Mouse (Mus musculus): ENCODE measurements at regions not wholly inside any gene's neighbourhood (a gene's known extent, or its start where the extent isn't known, plus 50 kb on each side); places are given as distances from the start of the nearest gene placed in this dataset.
"Not testable (repeated sequence)": the region's sequence is repeated elsewhere in the genome, so short reads cannot be mapped to it uniquely, and the experiment has no call there.

- no peak for DNase-seq
Measured at GRCm38 (mm10) chr8:15670722-15671121, 624.8 kb upstream of the BB014433 start.

DNA sequence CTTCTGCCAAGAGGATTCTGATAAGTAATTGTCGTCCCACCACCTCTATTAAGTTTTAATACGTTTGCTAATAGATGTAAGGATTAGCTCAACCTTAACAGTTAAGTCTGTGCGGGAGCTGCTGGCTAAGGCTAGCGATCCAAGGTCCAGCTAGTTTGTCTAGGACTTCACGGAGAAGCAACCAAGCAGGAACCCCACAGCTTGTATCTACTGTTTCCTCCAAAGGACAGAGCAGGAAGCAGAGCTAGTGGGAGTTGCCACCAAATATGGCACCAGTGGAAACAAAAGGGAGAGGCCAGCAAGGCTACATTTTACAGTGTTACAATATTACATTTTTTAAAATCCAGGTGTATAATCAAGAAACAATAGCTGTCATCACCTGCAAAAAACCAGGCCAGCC is 624.4 kb upstream of the BB014433 start:
- no peak for DNase-seq

- DNase-seq, result no peak
Measured at GRCm38 (mm10) chr8:15669515-15669914, 623.6 kb upstream of the BB014433 start.

DNA sequence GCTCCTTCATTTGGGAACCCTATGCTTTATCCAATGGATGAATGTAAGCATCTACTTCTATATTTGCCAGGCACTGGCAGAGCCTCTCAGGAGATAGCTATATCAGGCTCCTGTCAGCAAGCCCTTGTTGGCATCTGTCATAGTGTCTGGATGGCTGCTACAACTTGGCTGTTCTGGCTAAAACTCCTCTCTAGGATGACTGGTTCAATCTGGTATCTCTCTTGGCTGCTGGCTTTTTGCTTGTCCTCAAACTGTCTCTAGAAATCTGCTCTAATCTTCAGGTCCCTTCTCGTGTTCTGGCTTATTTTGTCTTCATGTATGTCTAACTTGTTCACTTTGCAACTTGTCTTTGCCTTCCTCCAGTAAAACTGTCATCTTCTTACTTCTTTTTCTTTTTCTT is 614.7 kb upstream of the BB014433 start:
- no peak for DNase-seq

DNA sequence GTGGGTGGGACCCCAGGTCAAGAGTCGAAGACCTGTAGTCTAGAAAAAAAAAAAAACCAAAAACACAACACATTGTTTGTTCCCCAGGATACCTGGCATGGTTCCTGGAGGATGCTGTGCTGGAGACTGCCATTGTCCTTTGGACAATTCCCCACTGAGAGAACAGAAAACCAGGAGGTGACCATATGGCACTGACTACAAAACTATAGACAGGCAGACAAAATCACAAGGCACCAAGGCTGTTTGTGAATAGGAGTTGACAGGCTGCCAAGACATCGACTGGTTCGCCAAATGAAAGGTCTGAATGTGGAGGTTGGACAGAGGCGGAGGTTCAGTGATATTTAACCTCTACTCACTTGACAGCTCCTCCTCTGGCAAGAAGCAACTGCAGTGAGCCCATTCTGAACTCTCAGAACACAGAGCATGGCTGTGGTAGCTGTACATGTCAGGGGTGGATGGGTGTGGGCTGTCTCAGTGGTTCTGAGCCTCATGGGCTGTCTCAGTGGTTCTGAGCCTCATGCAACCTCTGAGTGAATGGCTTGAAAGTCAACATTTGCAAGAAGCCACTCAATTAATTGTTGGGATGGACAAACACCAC is 589.0 kb upstream of the BB014433 start:
- peak; percentile 78 for DNase-seq

DNA sequence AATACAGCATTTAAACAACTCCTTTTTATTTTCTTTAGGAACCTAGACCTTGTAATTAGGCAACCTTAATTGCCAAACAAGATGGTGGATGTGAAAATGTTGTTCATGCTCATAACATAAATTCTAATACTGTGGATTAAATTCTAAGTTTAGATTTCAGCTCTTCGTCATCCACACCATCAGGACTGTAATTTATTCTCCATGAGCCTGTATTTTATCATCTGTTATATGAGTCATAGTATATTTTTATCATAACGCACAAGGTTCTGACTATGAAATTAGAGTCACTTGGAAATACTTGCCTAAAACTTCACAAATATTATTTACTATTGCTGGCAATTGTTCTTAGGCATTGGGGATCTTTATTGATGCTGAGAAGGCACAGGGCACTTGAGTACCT is 582.7 kb upstream of the BB014433 start:
- no peak for DNase-seq

DNA sequence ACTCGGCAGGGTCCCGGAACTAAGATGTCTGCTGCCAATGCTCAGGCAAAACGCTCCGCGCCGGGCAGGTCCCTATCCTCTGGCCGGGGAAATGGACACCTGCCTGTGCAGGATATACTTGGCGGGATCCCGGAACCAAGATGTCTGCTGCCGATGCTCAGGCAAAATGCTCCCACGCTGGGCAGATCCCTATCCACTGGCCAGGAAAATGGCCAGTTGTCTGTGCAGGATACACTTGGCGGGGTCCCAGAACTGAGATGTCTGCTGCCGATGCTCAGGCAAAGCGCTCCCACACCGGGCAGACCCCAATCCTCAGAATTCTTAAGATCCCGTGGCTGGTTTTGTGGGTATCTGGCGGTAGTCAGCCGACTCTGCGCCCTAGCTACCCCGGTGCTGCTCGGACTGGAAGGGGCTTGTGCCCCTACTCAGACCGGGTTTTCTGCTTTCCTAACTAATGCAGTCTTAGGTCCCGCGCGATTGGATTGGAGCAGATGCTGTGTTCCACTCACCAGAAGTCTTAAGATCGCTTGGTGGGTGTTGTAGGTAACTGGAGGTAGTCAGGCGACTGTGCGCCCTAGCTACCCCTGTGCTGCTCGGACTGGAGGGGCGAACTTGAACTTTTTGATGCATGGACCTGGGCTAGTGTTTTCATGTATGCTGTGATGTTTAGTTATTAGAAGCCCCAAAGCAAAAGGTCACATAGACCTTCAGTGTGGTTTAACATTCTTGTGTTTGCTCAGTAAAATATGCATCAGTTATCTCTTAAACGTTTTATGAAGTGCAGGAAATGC is 577.9 kb upstream of the BB014433 start:
- not testable (repeated sequence) for DNase-seq

DNA sequence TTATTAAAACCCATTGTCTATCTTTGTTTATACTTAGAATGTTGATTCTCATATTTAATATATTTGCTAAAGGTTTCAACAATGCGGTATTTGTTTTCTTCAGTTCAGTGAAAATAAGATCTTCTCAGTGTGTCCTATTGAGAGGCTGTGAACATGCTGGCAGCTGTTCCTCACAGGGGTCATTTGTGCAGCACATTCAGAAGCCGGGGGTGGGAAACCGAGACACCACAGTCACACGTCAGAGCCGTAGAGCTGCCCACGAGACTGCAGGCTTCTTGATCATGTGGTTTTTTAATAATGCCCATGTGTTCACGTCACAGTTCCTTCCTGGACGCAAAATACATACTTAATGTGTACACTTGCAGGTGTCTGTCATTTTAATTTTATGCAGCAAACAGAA is 564.3 kb upstream of the BB014433 start:
- DNase-seq, result no peak

DNA sequence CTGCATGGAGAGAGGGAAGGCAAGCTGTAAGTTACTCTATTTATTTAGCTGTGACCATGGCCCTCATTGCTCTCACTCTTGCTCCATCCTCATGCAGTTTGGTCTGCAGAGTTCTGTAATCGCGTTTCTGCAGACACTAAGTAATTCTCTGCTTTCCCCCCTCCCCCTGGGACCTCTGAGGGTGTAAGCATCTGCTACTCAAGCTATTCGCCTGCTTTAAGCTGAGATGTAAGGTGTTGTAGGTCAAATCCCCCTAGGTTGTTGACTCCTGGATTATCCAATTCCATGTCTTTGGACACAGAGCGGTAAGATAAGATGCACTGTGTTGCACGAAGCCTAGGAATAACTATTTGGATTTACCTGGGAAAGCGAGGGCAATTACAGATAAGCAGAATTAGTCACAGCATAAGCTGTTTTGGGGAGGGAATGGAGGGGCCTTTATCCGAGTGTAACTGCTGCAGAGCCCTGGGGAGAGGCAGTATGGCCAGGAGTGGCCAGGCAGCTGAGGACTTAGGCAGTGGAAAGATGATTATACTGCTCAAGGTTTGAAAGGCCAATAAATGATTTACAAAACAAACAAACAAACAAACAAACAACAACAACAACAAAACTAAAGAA is 561.8 kb upstream of the BB014433 start:
- no peak for DNase-seq

DNA sequence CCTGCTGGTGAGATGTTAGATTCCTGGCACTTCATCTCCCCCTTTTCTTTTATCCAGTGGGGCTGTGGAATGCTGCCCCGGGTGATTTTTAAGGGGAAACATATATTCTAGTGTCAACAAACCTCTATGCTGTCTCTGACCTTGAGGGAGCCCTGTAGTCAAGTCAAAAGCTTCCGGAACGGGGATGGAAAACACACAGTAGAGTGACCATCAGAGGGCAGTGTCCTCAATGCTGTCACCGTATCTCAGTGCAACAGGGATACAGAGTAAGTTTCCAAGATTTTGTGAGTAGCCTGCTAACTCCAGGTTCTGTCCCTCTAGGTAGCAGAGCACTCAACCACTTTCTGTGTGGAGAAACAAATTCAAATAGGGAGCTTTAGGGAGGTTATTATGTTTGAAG is 555.7 kb upstream of the BB014433 start:
- peak; percentile 23 for DNase-seq

DNA sequence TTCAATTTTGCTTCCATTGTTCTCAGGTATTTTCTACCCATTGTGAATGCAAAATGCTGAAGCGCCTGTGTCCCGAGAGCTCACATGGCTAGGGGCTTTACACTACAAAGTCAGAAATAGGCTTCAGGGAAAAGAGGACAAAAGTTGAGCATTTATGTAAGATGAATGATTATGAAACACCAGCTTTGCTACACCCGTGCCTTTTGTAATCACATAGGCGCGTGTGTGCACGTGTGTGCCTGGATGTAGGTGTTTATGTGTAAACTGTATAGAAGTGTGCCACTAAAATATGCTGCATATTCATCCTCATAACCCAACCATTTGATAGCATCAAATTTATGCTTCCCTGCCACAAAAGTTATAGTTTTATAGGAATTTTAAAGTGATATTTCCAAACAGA is 547.2 kb upstream of the BB014433 start:
- DNase-seq, result no peak

GRCm38 (mm10) chr8:15583782-15584181 is 537.9 kb upstream of the BB014433 start:
- DNase-seq, result no peak

- no peak for DNase-seq
Measured at GRCm38 (mm10) chr8:15570091-15570490, 524.2 kb upstream of the BB014433 start.

GRCm38 (mm10) chr8:15567742-15568141 is 521.9 kb upstream of the BB014433 start:
- DNase-seq, result no peak

DNA sequence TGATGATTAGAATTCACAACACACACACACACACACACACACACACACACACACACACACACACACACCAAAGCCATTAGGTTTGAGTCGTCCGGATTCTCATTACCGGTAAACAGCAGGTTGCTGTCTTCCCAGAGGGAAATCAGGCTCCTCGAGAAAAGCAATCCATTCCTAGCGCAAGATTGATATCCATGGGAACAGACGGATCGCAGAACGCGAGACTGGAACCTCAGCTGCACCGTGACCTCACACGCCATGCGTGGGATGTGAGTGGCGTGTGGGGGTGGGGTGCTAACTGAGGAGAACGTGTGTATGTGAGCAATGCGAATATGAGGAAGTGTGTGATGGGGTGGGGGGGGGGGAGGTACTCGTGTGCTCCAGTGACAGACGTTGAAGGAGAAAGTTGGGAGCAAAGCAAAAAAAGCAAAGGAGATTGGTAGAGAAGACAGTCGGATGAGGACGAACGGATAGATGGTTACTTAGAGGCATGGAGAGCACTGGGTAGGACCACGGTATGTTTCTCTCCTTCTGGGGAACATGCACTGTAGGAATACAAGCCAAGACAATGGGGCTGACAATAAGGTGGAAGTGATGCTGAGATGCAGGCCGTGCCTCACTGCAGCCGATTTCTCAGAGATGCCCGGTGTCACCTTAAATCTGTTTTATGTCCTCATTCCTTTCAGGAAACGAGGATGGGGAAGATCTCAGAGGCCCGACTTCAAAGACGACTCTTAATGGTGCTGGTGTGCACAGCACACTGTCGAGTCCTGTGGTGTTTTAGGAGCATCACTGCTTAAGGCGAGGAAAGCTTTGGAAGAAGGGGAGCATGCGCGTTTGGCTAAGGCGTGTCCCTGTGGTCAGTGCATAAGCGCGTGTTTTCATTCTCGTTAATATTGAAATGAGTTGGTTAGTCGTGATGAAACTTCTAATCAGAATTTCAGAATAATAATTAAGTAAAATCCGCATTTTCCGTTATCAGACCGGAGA is 516.7 kb upstream of the BB014433 start:
- DNase-seq, result no peak

DNA sequence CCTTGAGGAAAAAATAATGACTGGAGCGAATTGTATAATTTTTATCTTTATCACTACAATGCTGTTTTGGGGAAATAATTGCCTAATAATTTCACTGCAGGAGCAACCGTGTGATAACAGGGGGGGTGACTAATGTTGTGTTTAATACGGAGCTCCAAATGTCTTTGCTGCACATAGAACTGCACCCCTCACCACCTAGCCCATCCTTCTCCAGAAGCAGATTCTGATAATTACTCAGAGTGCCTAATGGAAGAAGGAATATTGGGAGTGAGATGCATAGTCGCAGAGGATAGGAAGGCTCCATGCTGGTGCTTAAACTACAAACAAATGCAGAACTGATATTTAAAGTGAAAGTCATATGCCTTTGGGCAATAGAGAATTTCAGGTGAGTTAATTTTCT is 486.1 kb upstream of the BB014433 start:
- DNase-seq, result no peak

GRCm38 (mm10) chr8:15525461-15525860 is 479.6 kb upstream of the BB014433 start:
- DNase-seq, result no peak

- peak; percentile 84 for DNase-seq
Measured at GRCm38 (mm10) chr8:15519896-15520295, 474.0 kb upstream of the BB014433 start.

- DNase-seq, result no peak
Measured at GRCm38 (mm10) chr8:15500973-15501372, 455.1 kb upstream of the BB014433 start.

GRCm38 (mm10) chr8:15497566-15497965 is 451.7 kb upstream of the BB014433 start:
- DNase-seq, result no peak

DNA sequence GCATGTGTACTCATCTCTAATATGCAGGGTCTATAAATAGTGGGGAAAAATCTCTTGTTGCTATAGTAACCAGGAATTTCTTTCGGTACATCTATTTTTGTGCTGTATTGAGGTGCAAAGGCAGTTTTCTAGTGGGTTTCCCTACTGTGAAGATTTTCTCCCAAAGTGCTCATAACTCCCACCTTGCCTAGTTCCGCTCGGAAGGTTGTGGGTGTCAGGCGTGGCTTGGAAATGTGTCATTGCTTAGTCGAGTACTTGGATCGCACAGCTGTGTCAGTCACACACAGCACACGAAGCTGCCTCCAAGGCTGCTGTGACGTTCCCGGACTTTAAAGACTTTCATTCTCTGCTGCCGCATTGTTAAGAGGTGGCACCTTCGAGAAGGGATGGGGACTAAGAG is 450.4 kb upstream of the BB014433 start:
- no peak for DNase-seq

DNA sequence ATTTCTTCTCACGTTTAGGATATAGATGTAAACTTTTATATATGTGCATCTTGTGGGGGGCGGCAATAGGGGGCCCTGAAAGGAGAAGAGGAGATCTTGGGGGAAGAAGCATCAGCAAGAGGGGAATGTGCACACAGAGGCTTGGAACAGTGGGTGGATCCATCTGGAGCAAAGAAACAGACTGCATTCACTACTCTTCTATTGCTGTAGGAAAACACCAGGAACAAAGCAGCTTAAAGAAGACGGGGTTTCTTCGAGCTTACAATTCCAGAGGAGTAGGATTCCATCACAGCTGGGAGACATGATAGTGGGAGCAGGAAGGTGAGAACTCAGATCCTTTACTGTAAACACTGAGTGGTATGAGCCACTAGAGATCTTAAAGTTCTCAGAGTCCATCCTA is 444.9 kb upstream of the BB014433 start:
- no peak for DNase-seq

DNA sequence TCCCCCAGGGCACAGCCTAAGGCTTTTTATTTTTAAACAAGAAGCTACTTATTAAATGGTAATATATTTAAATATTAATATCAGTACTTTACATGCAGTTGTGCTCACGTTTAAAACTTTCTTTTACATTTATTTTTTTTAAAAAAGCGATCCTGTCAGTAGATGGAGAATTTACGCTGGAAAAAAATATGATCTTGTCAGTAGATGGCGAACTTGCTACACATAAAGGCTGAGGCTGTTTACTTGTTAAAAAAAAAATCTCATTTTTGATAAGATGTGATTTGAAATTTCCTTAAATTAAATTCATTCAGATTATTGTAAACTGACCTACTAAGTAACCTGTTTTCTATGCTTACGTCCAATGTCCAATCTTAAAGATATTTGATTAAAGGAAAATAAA is 441.7 kb upstream of the BB014433 start:
- no peak for DNase-seq

Measured in cerebellum, adult 9-10 months (tissue).